Mouse (Mus musculus) hindbrain, embryonic 15.5 days (tissue): ENCODE results near the gene Gpcpd1. TPM values are rescaled to one million over a fixed set of nuclear protein-coding genes. Genes with fewer than 3 reads are reported as not detected.
A peak's percentile ranks its signal among the peaks of the same experiment; 100 is the strongest.

Experiments
- ATAC-seq: fragments of 200-750 bp; cut with Nextera tagmentation; 2 replicates; pipeline ENCODE4 v1.8.0; 2017; ENCODE audit warnings: low read depth, moderate number of reproducible peaks, moderate TSS enrichment; ENCODE audit not compliant: low FRiP score
- H3K27ac ChIP-seq: fragments of 300-500 bp; sonication (generic); replicated peaks from 2 replicates; pipeline ENCODE4 v1.5.1; 2015; ENCODE audit warnings: mild to moderate bottlenecking, inconsistent platforms
- H3K27me3 ChIP-seq: fragments of 300-500 bp; sonication (generic); 2 replicates; pipeline ENCODE4 v1.6.1; 2015; ENCODE audit warnings: control low read depth, inconsistent platforms
- H3K36me3 ChIP-seq: fragments of 300-500 bp; sonication (generic); 2 replicates; pipeline ENCODE4 v1.6.1; 2015; ENCODE audit warnings: control low read depth, inconsistent platforms
- H3K4me1 ChIP-seq: fragments of 300-500 bp; sonication (generic); replicated peaks from 2 replicates; pipeline ENCODE4 v1.6.1; 2015; ENCODE audit warnings: control low read depth, inconsistent platforms
- H3K4me2 ChIP-seq: fragments of 300-500 bp; sonication (generic); 2 replicates; pipeline ENCODE4 v1.6.1; 2015; ENCODE audit warnings: moderate library complexity, mild to moderate bottlenecking, inconsistent platforms
- H3K4me3 ChIP-seq: fragments of 300-500 bp; sonication (generic); 2 replicates; pipeline ENCODE4 v1.5.1; 2015; ENCODE audit warnings: mild to moderate bottlenecking, inconsistent platforms
- H3K9ac ChIP-seq: fragments of 300-500 bp; sonication (generic); 2 replicates; pipeline ENCODE4 v1.6.1; 2015; ENCODE audit warnings: inconsistent platforms
- H3K9me3 ChIP-seq: fragments of 300-500 bp; sonication (generic); 2 replicates; pipeline ENCODE4 v1.6.1; 2016; ENCODE audit warnings: control low read depth, inconsistent platforms
- WGBS: fragments of 180-500 bp; shearing (Covaris S2); methylation state at CpG from one replicate; pipeline ENCODE4 v1.1.7; 2015; 5-methylcytosine and 5-hydroxymethylcytosine counted together
- polyA plus RNA-seq: library from polyadenylated mRNA; unstranded; fragments of >200 nt; fragmentation: Nextera tagmentation; extraction: Ambion mirVana; gene quantifications from 2 replicates; pipeline ENCODE4 v1.2.1, GENCODE M21; 2015

Gene Gpcpd1
- 72.7 and 76.3 TPM in 2 replicates for polyA plus RNA-seq

DNA sequence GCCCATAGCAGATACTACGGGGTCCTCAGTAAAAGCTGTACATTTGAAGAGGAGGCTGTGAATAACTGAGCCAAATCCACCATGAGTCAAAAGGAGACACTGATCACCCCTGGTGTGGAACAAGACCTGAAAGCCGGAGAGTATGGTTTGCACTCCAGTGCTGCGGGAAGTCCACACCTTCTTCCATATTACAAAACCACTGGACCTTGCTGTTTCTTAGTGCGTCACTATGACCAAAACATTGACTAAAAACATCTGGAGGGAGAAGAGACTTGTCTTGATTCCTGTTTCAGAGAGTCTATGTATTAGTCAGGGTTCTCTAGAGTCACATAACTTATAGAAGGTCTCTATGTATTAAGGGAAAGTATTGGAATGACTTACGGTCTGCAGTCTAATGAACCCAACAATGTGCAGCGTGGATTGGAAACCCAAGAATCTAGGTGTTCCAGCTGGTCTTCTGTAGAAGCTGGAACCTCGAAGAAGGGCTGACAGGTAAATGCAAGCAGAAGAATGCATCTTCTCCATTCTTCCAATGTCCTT, at the start of gene Gpcpd1:
Gpcpd1 (minus strand) TSS at position 490 of the 540 bp plus-strand sequence.
- ATAC-seq: no peak
- no peaks in the 10 kb centered on the region for H3K36me3 ChIP-seq
- H3K4me3 ChIP-seq: no peak within 1 kb of the TSS
- H3K9me3 ChIP-seq: no peaks in the 10 kb centered on the region
- no peak within 1 kb of the TSS for H3K27ac ChIP-seq
- H3K4me1 ChIP-seq: peaks cover 9% of the 10 kb centered on the region; the same call in 1 of the 2 replicates
- no peaks in the 10 kb centered on the region for H3K27me3 ChIP-seq
- H3K9ac ChIP-seq: no peak within 1 kb of the TSS
- WGBS: 91% methylated on average over 7 of the region's 7 CpGs
- H3K4me2 ChIP-seq: no peak within 1 kb of the TSS

- Histone ChIP-seq H3K9ac (no peak overlapping the region), H3K4me2 (no peak overlapping the region), H3K36me3 (no peaks in the 10 kb centered on the region), H3K9me3 (no peaks in the 10 kb centered on the region), H3K27me3 (no peaks in the 10 kb centered on the region), H3K4me1 (no peaks in the 10 kb centered on the region), H3K27ac (no peak overlapping the region), H3K4me3 (no peak overlapping the region)
- no peak for ATAC-seq
- 92% methylated on average over 1 of the region's 1 CpGs for WGBS
These were observed 49.0 kb upstream of the Gpcpd1 start for GRCm38 (mm10) chr2:132636534-132636933.

GRCm38 (mm10) chr2:132628626-132629025, 41.1 kb upstream of the Gpcpd1 start:
- Histone ChIP-seq H3K9ac (no peak overlapping the region), H3K36me3 (no peaks in the 10 kb centered on the region), H3K4me3 (no peak overlapping the region), H3K27ac (no peak overlapping the region), H3K4me2 (no peak overlapping the region), H3K4me1 (no peaks in the 10 kb centered on the region), H3K27me3 (no peaks in the 10 kb centered on the region), H3K9me3 (no peaks in the 10 kb centered on the region)
- 91% methylated on average over 2 of the region's 2 CpGs for WGBS
- ATAC-seq: no peak

- Histone ChIP-seq H3K27me3 (no peaks in the 10 kb centered on the region), H3K9ac (no peak overlapping the region), H3K36me3 (no peaks in the 10 kb centered on the region), H3K9me3 (no peaks in the 10 kb centered on the region), H3K4me2 (no peak overlapping the region), H3K27ac (no peak overlapping the region), H3K4me3 (no peak overlapping the region), H3K4me1 (no peaks in the 10 kb centered on the region)
- ATAC-seq: no peak
- 80% methylated on average over 1 of the region's 1 CpGs for WGBS
These were observed 35.6 kb upstream of the Gpcpd1 start for GRCm38 (mm10) chr2:132623092-132623491.

DNA sequence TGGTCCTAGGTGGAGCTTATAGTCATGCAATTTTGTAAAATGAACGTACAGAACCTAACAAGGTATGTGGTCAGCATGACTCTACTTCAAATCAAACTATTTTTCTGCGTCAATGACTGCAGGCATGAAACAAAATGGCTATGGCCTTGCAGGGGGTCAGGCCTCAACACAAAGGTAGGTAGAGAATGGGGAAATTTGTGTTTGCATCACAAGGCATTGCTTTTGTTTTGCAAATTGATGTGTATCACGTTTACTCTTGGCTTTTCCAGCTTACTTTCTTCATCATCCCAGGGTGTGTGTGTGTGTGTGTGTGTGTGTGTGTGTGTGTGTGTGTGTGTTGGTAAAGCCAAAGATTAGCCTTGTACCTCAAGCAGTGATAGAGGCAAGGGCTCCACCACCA, 30.2 kb upstream of the Gpcpd1 start:
- no peak for ATAC-seq
- Histone ChIP-seq H3K9me3 (no peaks in the 10 kb centered on the region), H3K27me3 (no peaks in the 10 kb centered on the region), H3K4me3 (no peak overlapping the region), H3K36me3 (no peaks in the 10 kb centered on the region), H3K27ac (no peak overlapping the region), H3K9ac (no peak overlapping the region), H3K4me2 (no peak overlapping the region), H3K4me1 (no peaks in the 10 kb centered on the region)
- WGBS: 61% methylated on average over 3 of the region's 3 CpGs

- Histone ChIP-seq H3K9me3 (no peaks in the 10 kb centered on the region), H3K27ac (no peak overlapping the region), H3K4me1 (no peaks in the 10 kb centered on the region), H3K4me3 (no peak overlapping the region), H3K36me3 (no peaks in the 10 kb centered on the region), H3K27me3 (no peaks in the 10 kb centered on the region), H3K9ac (no peak overlapping the region), H3K4me2 (no peak overlapping the region)
- WGBS: 83% methylated on average over 5 of the region's 5 CpGs
- no peak for ATAC-seq
These were observed 26.2 kb upstream of the Gpcpd1 start for GRCm38 (mm10) chr2:132613581-132614188.

DNA sequence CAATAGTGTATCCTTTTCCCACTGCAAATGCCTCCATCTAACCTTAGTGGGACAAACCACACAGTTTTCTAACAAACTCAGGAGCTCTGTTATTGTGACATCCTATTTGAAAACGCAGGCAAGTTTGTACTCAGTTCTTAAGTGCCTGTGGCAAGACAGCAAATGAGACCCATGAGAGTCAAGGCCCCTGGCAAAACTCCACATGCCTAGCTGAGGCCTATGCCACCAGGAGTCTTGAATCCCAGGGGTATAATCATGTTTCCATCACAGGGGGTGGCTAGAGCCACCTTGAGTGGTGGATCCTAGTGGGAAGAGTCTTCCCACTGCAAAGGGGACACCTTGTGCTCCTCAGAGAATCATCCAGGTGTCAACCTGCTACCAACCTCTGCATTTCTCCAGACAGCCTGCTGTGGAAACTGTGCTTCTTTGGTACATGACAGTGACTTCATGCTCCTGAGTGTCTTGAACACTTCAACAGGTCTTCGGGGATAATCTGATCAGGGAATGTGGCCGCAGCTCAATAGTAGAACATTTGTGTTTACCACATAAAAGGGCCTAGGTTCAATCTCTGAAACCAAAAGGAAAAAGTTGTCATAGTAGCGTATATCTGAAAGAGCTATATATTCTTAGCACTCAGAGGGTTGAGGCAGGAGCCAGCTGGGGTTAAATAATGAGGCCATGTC, 24.2 kb upstream of the Gpcpd1 start:
- H3K4me1 ChIP-seq: peaks cover 13% of the 10 kb centered on the region
- H3K36me3 ChIP-seq: no peaks in the 10 kb centered on the region
- no peak overlapping the region for H3K27ac ChIP-seq
- no peaks in the 10 kb centered on the region for H3K9me3 ChIP-seq
- no peak overlapping the region for H3K4me3 ChIP-seq
- no peak overlapping the region for H3K9ac ChIP-seq
- no peak for ATAC-seq
- no peaks in the 10 kb centered on the region for H3K27me3 ChIP-seq
- H3K4me2 ChIP-seq: no peak overlapping the region
- WGBS: 91% methylated on average over 4 of the region's 4 CpGs

DNA sequence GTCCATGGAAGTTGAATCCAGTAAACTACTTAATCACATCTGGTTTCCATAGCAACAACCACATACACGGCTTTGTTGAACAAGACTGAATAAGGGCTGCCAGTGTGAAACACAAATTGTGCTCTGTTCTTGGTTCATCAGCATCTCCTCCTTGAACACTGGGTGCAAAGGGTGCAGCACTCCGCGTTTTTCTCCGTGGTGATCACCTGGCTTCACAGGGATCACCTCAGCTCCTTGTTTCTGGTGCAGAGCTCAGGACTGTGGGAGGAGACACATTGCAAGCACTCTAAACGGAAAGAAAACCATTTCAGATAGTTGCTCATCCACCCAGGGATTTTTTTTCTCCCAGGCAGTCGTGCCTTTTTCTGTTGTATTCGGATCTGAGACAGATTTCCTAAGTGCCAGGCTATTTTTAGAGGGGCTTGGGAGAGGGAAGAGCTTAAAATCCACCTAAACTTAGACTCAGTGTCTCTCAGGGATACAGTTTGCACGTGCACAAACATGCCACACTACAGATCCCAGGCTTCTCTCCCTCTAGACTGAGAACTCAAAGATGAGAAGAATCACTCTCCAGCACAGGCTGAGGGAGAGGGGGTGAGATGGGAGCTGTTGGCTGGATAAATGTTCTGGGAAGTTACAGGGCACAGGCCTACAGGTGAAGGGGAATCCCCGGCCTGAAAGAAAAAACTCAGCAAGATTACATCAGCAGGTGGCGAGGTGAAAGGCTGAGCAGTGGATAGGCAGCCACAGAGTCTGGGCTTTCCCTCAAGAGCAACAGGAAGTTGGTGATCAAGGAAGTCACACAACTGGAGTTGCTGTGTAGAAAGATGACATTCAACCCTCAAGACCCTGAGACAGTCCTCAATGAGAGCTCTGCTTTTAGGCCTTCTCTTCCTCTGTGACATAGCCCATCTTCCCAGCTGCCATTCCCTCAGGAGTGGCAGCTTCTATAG, 19.9 kb upstream of the Gpcpd1 start:
- 42% methylated on average over 10 of the region's 10 CpGs for WGBS
- 0 out of 2 replicates have a peak, but pooled peaks have one; percentile 66 for ATAC-seq

DNA sequence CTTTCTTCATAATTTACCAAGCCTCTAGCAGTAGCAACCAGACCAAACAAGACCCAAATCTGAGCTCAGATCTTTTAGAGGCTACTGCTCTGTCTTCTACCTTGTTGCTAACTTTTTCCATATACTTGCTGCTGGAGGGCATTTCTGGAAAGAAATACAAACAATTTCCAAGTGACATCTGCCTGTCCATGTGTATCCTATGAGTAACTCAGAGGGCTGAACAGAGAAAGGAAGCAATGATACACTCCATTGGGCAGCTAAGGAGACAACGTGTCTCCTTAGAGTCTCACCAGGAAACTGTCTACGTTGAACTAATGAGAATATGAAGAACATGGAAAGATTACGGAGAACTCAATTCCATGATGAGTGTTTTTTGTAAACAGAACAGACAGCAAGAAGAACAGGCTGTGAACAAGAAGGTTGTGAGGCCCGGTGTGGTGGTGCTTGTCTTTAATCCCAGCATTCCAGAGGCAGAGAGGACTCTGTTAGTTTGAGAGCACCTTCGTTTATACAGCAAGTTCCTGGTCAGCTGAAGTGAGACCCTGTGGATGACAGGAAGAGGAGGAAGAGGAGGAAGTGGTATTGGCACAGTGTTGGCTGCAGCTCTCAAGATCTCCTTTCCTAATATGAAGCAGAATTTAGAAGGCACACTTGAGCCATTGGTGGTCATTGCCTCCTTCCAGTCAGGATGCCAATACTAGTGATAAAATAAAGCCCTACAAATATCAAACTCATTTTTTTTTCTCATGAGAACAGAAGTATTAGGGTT, 18.4 kb upstream of the Gpcpd1 start:
- Histone ChIP-seq H3K4me3 (no peak overlapping the region), H3K36me3 (no peaks in the 10 kb centered on the region), H3K4me2 (no peak overlapping the region), H3K27ac (no peak overlapping the region), H3K9ac (no peak overlapping the region), H3K4me1 (peaks cover 13% of the 10 kb centered on the region), H3K27me3 (no peaks in the 10 kb centered on the region), H3K9me3 (no peaks in the 10 kb centered on the region)
- WGBS: 69% methylated on average over 5 of the region's 5 CpGs
- no peak for ATAC-seq

More for the DNA sequence above, 19.9 kb upstream of the Gpcpd1 start:
- no peak overlapping the region for H3K4me3 ChIP-seq
- no peak overlapping the region for H3K4me2 ChIP-seq
- no peaks in the 10 kb centered on the region for H3K27me3 ChIP-seq
- no peak overlapping the region for H3K9ac ChIP-seq
- H3K9me3 ChIP-seq: no peaks in the 10 kb centered on the region
- peak overlapping the region; percentile 69 for H3K27ac ChIP-seq
- H3K36me3 ChIP-seq: no peaks in the 10 kb centered on the region
- H3K4me1 ChIP-seq: peaks cover 13% of the 10 kb centered on the region

GRCm38 (mm10) chr2:132604922-132605321, 17.4 kb upstream of the Gpcpd1 start:
- no peak overlapping the region for H3K4me2 ChIP-seq
- H3K9me3 ChIP-seq: no peaks in the 10 kb centered on the region
- no peak for ATAC-seq
- WGBS: 88% methylated on average over 4 of the region's 4 CpGs
- no peak overlapping the region for H3K27ac ChIP-seq
- H3K9ac ChIP-seq: no peak overlapping the region
- H3K4me3 ChIP-seq: no peak overlapping the region
- H3K27me3 ChIP-seq: no peaks in the 10 kb centered on the region
- no peaks in the 10 kb centered on the region for H3K36me3 ChIP-seq
- H3K4me1 ChIP-seq: peaks cover 13% of the 10 kb centered on the region

GRCm38 (mm10) chr2:132603706-132604105, 16.2 kb upstream of the Gpcpd1 start:
- 83% methylated on average over 2 of the region's 2 CpGs for WGBS

More at GRCm38 (mm10) chr2:132603706-132604105, 16.2 kb upstream of the Gpcpd1 start:
- H3K9ac ChIP-seq: no peak overlapping the region
- no peaks in the 10 kb centered on the region for H3K9me3 ChIP-seq
- no peak for ATAC-seq
- H3K4me1 ChIP-seq: peaks cover 13% of the 10 kb centered on the region
- no peak overlapping the region for H3K4me2 ChIP-seq
- H3K36me3 ChIP-seq: no peaks in the 10 kb centered on the region
- no peaks in the 10 kb centered on the region for H3K27me3 ChIP-seq
- H3K27ac ChIP-seq: no peak overlapping the region
- H3K4me3 ChIP-seq: no peak overlapping the region
